Mouse (Mus musculus) hindbrain, embryonic 14.5 days (tissue): ENCODE measurements at regions not wholly inside any gene's neighbourhood (a gene's known extent, or its start where the extent isn't known, plus 50 kb on each side); places are given as distances from the start of the nearest gene placed in this dataset.
A peak's percentile ranks its signal among the peaks of the same experiment; 100 is the strongest.

Experiments used
- ATAC-seq: fragments of 200-750 bp; cut with Nextera tagmentation; 2 replicates; pipeline ENCODE4 v1.8.0; 2017; ENCODE audit warnings: moderate number of reproducible peaks, mild to moderate bottlenecking, moderate TSS enrichment, moderate library complexity; ENCODE audit not compliant: low FRiP score
- DNase-seq: peaks from one replicate; pipeline ENCODE4 v3.0.0-alpha.2; 2015; ENCODE audit warnings: low spot score
- H3K27ac ChIP-seq: fragments of 300-500 bp; sonication (generic); 2 replicates; pipeline ENCODE4 v1.5.1; 2014; ENCODE audit warnings: mild to moderate bottlenecking, moderate library complexity
- H3K27me3 ChIP-seq: fragments of 300-500 bp; sonication (generic); 2 replicates; pipeline ENCODE4 v1.6.1; 2014; ENCODE audit warnings: mild to moderate bottlenecking, low read length, mixed read lengths; ENCODE audit not compliant: control insufficient read depth, insufficient read depth
- H3K36me3 ChIP-seq: fragments of 300-500 bp; sonication (generic); replicated peaks from 2 replicates; pipeline ENCODE4 v1.6.1; 2014; ENCODE audit not compliant: control insufficient read depth, insufficient read depth
- H3K4me1 ChIP-seq: fragments of 300-500 bp; sonication (generic); replicated peaks from 2 replicates; pipeline ENCODE4 v1.6.1; 2014; ENCODE audit warnings: antibody characterized with exemption, low read length, mixed read lengths; ENCODE audit not compliant: control insufficient read depth, insufficient read depth
- H3K4me2 ChIP-seq: fragments of 300-500 bp; sonication (generic); replicated peaks from 2 replicates; pipeline ENCODE4 v1.6.1; 2014; ENCODE audit warnings: mild to moderate bottlenecking, moderate library complexity
- H3K4me3 ChIP-seq: fragments of 300-500 bp; sonication (generic); replicated peaks from 2 replicates; pipeline ENCODE4 v1.5.1; 2014; ENCODE audit warnings: mild to moderate bottlenecking, low read length
- H3K9ac ChIP-seq: fragments of 300-500 bp; sonication (generic); 2 replicates; pipeline ENCODE4 v1.6.1; 2014
- H3K9me3 ChIP-seq: fragments of 300-500 bp; sonication (generic); 2 replicates; pipeline ENCODE4 v1.6.1; 2016; ENCODE audit warnings: low read length; ENCODE audit not compliant: control insufficient read depth
- WGBS: fragments of 180-500 bp; shearing (Covaris S2); extraction: QIAGEN DNeasy Blood & Tissue Kit; methylation state at CpG from one replicate; pipeline ENCODE4 v1.1.7; 2014; 5-methylcytosine and 5-hydroxymethylcytosine counted together

DNA sequence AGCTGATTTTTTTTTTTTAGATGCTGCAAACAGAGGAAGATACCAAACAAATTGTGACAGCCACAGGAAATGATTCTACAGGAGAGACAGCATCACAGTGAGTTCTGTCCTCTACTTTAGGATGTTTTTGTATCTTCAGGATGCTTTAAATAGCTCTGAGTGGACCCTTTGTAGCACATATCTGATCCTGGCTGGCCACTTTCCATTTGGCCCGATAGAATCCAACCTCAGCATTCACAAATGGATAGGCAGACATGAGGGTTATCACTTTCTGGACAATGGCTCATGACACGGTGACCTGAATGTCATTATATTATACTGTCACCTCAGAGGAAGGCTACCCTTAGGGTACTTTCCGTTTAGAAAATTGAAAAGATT lies 379.3 kb downstream of the Gm10295 start:
- DNase-seq (no peak), ATAC-seq (no peak)
- no peak overlapping the region for H3K27ac ChIP-seq
- no peaks in the 10 kb centered on the region for H3K27me3 ChIP-seq
- no peaks in the 10 kb centered on the region; the same call in 1 of the 2 replicates for H3K4me1 ChIP-seq
- H3K4me2 ChIP-seq, result no peak overlapping the region
- H3K9ac ChIP-seq, result no peak overlapping the region
- no peaks in the 10 kb centered on the region for H3K9me3 ChIP-seq
- H3K36me3 ChIP-seq, result no peaks in the 10 kb centered on the region
- 25% methylated on average over 3 of the region's 3 CpGs for WGBS
- no peak overlapping the region for H3K4me3 ChIP-seq

GRCm38 (mm10) chr7:70971323-70972022 lies 379.8 kb downstream of the Gm10295 start:
- Histone ChIP-seq H3K27ac (no peak overlapping the region), H3K4me3 (no peak overlapping the region), H3K4me1 (no peaks in the 10 kb centered on the region; the same call in 1 of the 2 replicates), H3K4me2 (no peak overlapping the region), H3K9ac (no peak overlapping the region), H3K27me3 (no peaks in the 10 kb centered on the region), H3K36me3 (no peaks in the 10 kb centered on the region), H3K9me3 (no peaks in the 10 kb centered on the region)
- DNase-seq (no peak), ATAC-seq (peak; percentile 59; the same call in 1 of the 2 replicates)
- WGBS, result 7% methylated on average over 6 of the region's 6 CpGs

DNA sequence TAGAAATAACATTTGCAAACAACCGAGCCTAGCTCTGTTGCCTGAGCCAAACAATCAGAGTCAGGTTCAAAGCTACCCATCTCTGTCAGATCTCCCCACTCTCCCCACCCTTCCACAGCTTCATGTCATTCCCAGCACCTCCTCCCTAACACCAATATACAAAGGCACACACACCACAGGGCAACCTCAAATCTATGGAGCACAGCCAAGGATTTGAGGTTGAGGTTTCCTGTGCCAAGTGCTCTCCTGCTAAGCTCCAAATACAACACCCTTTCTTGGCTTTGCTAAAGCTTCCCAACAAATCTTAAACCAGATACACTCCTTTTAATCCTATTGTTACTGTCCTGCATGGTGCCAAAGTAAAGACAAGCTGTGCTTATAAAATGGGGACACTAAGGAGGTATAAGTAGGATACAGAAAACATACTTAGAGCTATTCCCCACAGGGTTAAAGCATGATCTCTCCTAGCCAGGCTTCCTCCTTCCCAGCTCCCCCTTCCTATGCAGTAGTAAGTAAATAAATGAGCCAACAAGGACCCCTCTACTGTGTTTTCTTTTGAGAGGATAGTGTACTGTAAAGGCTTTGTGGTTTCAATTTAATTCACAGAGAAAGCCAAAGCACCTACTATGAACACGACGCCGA lies 398.8 kb downstream of the Gm10295 start:
- Histone ChIP-seq H3K4me1 (0 out of 2 replicates have a peak, but pooled peaks cover 3% of the 10 kb centered on the region), H3K36me3 (no peaks in the 10 kb centered on the region), H3K4me3 (no peak overlapping the region), H3K27ac (no peak overlapping the region), H3K9me3 (no peaks in the 10 kb centered on the region), H3K4me2 (no peak overlapping the region), H3K27me3 (no peaks in the 10 kb centered on the region), H3K9ac (no peak overlapping the region)
- DNase-seq, result peak; percentile 36
- WGBS, result 70% methylated on average over 4 of the region's 4 CpGs
- no peak for ATAC-seq

DNA sequence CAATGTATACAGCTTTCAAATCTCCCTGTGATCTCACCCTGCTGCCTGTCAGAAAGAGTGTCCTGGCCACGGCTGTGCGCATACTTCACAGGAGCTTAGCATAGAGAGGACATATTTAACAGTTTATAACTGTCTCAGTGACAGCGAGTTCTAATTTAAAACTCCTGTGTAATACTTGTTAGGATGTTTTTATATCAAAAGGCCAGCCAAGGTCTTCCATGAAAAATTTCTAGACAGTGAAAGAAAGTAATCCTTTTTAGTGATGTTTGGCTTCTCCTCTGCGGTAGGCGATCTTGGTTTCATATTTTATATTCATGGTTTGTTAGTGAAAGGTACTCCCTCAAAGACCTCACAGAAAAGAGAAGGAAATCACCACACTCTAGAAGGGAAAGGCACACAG lies 403.0 kb downstream of the Gm10295 start:
- no peak overlapping the region for H3K27ac ChIP-seq
- no peaks in the 10 kb centered on the region for H3K27me3 ChIP-seq
- H3K9me3 ChIP-seq, result no peaks in the 10 kb centered on the region
- WGBS, result 76% methylated on average over 5 of the region's 5 CpGs
- no peak for ATAC-seq
- H3K4me1 ChIP-seq, result 0 out of 2 replicates have a peak, but pooled peaks cover 3% of the 10 kb centered on the region
- H3K4me2 ChIP-seq, result no peak overlapping the region
- H3K4me3 ChIP-seq, result no peak overlapping the region
- no peaks in the 10 kb centered on the region for H3K36me3 ChIP-seq
- DNase-seq, result no peak
- no peak overlapping the region for H3K9ac ChIP-seq

DNA sequence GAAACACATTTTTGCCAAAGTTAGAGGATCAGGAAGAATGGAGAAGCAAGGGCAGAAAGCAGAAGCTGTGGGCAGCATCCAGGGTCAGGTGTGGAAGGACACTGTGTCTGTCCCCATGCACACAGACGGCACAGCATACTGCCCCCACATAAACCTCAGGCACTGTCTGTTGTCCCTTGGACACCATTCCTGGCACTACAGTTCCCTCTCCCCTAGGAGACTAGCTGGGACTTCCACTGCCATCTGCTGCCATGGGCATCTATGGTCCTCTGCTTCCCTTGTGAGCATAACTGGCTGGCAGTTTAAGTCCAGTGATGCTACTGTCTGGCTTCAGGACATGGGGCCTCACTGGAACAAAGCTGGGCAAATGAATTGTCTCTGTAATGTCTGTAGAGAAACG lies 405.0 kb downstream of the Gm10295 start:
- H3K9me3 ChIP-seq, result no peaks in the 10 kb centered on the region
- 74% methylated on average over 2 of the region's 2 CpGs for WGBS
- no peak overlapping the region for H3K27ac ChIP-seq
- H3K9ac ChIP-seq, result no peak overlapping the region
- H3K4me1 ChIP-seq, result no peaks in the 10 kb centered on the region
- no peaks in the 10 kb centered on the region for H3K36me3 ChIP-seq
- no peak overlapping the region for H3K4me2 ChIP-seq
- no peak for ATAC-seq
- no peak for DNase-seq
- no peaks in the 10 kb centered on the region for H3K27me3 ChIP-seq
- H3K4me3 ChIP-seq, result no peak overlapping the region

GRCm38 (mm10) chr7:70930911-70931310 lies 420.4 kb downstream of the Gm10295 start:
- H3K27ac ChIP-seq, result no peak overlapping the region
- H3K9ac ChIP-seq, result no peak overlapping the region
- no peaks in the 10 kb centered on the region for H3K4me1 ChIP-seq
- H3K4me2 ChIP-seq, result no peak overlapping the region
- H3K27me3 ChIP-seq, result no peaks in the 10 kb centered on the region
- H3K36me3 ChIP-seq, result no peaks in the 10 kb centered on the region
- no peak overlapping the region for H3K4me3 ChIP-seq
- no peaks in the 10 kb centered on the region for H3K9me3 ChIP-seq
- 14% methylated on average over 6 of the region's 6 CpGs for WGBS
- ATAC-seq (no peak), DNase-seq (no peak)

DNA sequence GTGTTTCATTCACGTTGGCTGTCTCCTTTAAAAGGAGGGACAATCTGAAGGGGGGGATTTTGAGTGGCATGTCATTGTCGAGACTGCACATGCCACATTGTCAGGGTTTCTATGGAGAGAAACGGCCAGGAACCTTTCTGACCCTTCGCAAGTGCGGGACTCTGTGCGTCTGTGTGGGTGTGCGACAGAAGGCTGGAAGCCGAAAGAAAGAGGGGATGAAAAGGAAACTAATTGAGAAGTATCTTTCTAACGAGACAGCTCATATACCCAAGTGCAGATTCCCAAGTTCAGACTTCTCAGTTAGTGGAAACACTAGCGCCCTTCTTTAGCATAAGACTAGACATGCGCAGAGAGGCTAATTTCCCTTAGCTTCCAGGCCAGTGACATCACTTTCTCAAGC lies 421.4 kb downstream of the Gm10295 start:
- Histone ChIP-seq H3K9ac (no peak overlapping the region), H3K27me3 (no peaks in the 10 kb centered on the region), H3K4me1 (no peaks in the 10 kb centered on the region), H3K27ac (no peak overlapping the region), H3K4me3 (peak overlapping the region; percentile 16; the same call in 1 of the 2 replicates), H3K9me3 (no peaks in the 10 kb centered on the region), H3K4me2 (peak overlapping the region; percentile 46), H3K36me3 (no peaks in the 10 kb centered on the region)
- peak; percentile 71; the same call in 1 of the 2 replicates for ATAC-seq
- 12% methylated on average over 11 of the region's 11 CpGs for WGBS
- peak; percentile 39 for DNase-seq

GRCm38 (mm10) chr7:70928001-70928400 lies 423.3 kb downstream of the Gm10295 start:
- Histone ChIP-seq H3K36me3 (no peaks in the 10 kb centered on the region), H3K4me3 (no peak overlapping the region), H3K9ac (no peak overlapping the region), H3K27ac (no peak overlapping the region), H3K27me3 (no peaks in the 10 kb centered on the region), H3K4me1 (no peaks in the 10 kb centered on the region), H3K9me3 (no peaks in the 10 kb centered on the region), H3K4me2 (no peak overlapping the region)
- no peak for DNase-seq
- 48% methylated on average over 3 of the region's 3 CpGs for WGBS
- no peak for ATAC-seq

- WGBS, result 59% methylated on average over 4 of the region's 4 CpGs
- no peak overlapping the region for H3K27ac ChIP-seq
- DNase-seq, result no peak
Measured at GRCm38 (mm10) chr7:70917016-70917415, 434.3 kb downstream of the Gm10295 start.

More at GRCm38 (mm10) chr7:70917016-70917415, 434.3 kb downstream of the Gm10295 start:
- no peaks in the 10 kb centered on the region for H3K27me3 ChIP-seq
- ATAC-seq, result no peak
- no peaks in the 10 kb centered on the region for H3K4me1 ChIP-seq
- H3K4me2 ChIP-seq, result no peak overlapping the region
- H3K36me3 ChIP-seq, result no peaks in the 10 kb centered on the region
- no peak overlapping the region for H3K4me3 ChIP-seq
- H3K9ac ChIP-seq, result no peak overlapping the region
- no peaks in the 10 kb centered on the region for H3K9me3 ChIP-seq
